Mouse (Mus musculus) heart, adult 2 months (tissue): ENCODE measurements around the gene Vps13d.

Experiments
- CTCF ChIP-seq: fragments of 200-600 bp; IDR thresholded peaks from 2 replicates; pipeline ENCODE4 v1.8.1; 2022; ENCODE audit warnings: antibody characterized with exemption, mild to moderate bottlenecking, moderate library complexity
- EP300 ChIP-seq: fragments of 200-500 bp; IDR thresholded peaks from 2 replicates; pipeline ENCODE4 v1.6.1; 2011; ENCODE audit warnings: low read depth, low read length, control low read depth; ENCODE audit not compliant: insufficient read depth
- POLR2A ChIP-seq: fragments of 200-500 bp; IDR thresholded peaks from 2 replicates; pipeline ENCODE4 v1.6.1; 2011; ENCODE audit warnings: mild to moderate bottlenecking, low read depth, low read length, control low read depth; ENCODE audit not compliant: insufficient read depth

GRCm38 (mm10) chr4:144983228-144983744 is 211.5 kb downstream of the Vps13d start:
- no peak for TF ChIP-seq CTCF
- TF ChIP-seq POLR2A, result no peak
- TF ChIP-seq EP300, result no peak
